Mouse (Mus musculus) brain, embryonic 14.5 days (tissue): ENCODE measurements at regions not wholly inside any gene's neighbourhood (a gene's known extent, or its start where the extent isn't known, plus 50 kb on each side); places are given as distances from the start of the nearest gene placed in this dataset.

Experiments
- DNase-seq: peaks from one replicate; pipeline ENCODE4 v3.0.0-alpha.2; 2011; ENCODE audit warnings: low read depth
- CTCF ChIP-seq: fragments of 200-500 bp; IDR thresholded peaks from 2 replicates; pipeline ENCODE4 v1.5.1; 2012; ENCODE audit warnings: inconsistent platforms, mild to moderate bottlenecking, moderate library complexity, borderline replicate concordance; ENCODE audit not compliant: insufficient read depth, insufficient read length; ENCODE audit errors: extremely low read depth
- POLR2A ChIP-seq: fragments of 200-500 bp; IDR thresholded peaks from 2 replicates; pipeline ENCODE4 v1.6.1; 2012; ENCODE audit warnings: mild to moderate bottlenecking, inconsistent platforms, borderline replicate concordance; ENCODE audit not compliant: poor library complexity, insufficient read depth, insufficient read length, severe bottlenecking; ENCODE audit errors: extremely low read depth

GRCm38 (mm10) chr13:35226142-35226829, 199.4 kb upstream of the Eci2 start:
- TF ChIP-seq CTCF (no peak), POLR2A (no peak)
- DNase-seq: peak; percentile 3

GRCm38 (mm10) chr13:35226944-35227343, 200.0 kb upstream of the Eci2 start:
- TF ChIP-seq POLR2A (no peak), CTCF (no peak)

GRCm38 (mm10) chr13:35229601-35230000, 202.7 kb upstream of the Eci2 start:
- TF ChIP-seq POLR2A (no peak), CTCF (no peak)
- DNase-seq: no peak

More at GRCm38 (mm10) chr13:35226944-35227343, 200.0 kb upstream of the Eci2 start:
- DNase-seq: no peak

- peak; percentile 5 for DNase-seq
- TF ChIP-seq POLR2A: no peak
- no peak for TF ChIP-seq CTCF
These were observed 206.7 kb upstream of the Eci2 start for GRCm38 (mm10) chr13:35233636-35234035.

- no peak for DNase-seq
These were observed 214.5 kb upstream of the Eci2 start for GRCm38 (mm10) chr13:35241443-35241842.

GRCm38 (mm10) chr13:35243946-35244345, 217.1 kb upstream of the Eci2 start:
- DNase-seq: peak; percentile 3
- no peak for TF ChIP-seq POLR2A
- no peak for TF ChIP-seq CTCF

More at GRCm38 (mm10) chr13:35241443-35241842, 214.5 kb upstream of the Eci2 start:
- TF ChIP-seq POLR2A (no peak), CTCF (no peak)

- no peak for TF ChIP-seq CTCF
- TF ChIP-seq POLR2A: no peak
- DNase-seq: no peak
These were observed 230.5 kb upstream of the Eci2 start for GRCm38 (mm10) chr13:35257386-35257785.

GRCm38 (mm10) chr13:35258720-35259119, 231.8 kb upstream of the Eci2 start:
- no peak for DNase-seq
- no peak for TF ChIP-seq POLR2A
- no peak for TF ChIP-seq CTCF

GRCm38 (mm10) chr13:35283959-35284358, 257.1 kb upstream of the Eci2 start:
- DNase-seq: no peak
- TF ChIP-seq CTCF: no peak
- no peak for TF ChIP-seq POLR2A

GRCm38 (mm10) chr13:35302088-35302487, 275.2 kb upstream of the Eci2 start:
- DNase-seq: no peak

GRCm38 (mm10) chr13:35316772-35317171, 289.9 kb upstream of the Eci2 start:
- no peak for DNase-seq
- TF ChIP-seq POLR2A (no peak), CTCF (no peak)

More at GRCm38 (mm10) chr13:35302088-35302487, 275.2 kb upstream of the Eci2 start:
- TF ChIP-seq POLR2A (no peak), CTCF (no peak)

GRCm38 (mm10) chr13:35326682-35327242, 299.9 kb upstream of the Eci2 start:
- DNase-seq: peak; percentile 56
- TF ChIP-seq POLR2A (no peak), CTCF (no peak)
